In the genomic region with DNA sequence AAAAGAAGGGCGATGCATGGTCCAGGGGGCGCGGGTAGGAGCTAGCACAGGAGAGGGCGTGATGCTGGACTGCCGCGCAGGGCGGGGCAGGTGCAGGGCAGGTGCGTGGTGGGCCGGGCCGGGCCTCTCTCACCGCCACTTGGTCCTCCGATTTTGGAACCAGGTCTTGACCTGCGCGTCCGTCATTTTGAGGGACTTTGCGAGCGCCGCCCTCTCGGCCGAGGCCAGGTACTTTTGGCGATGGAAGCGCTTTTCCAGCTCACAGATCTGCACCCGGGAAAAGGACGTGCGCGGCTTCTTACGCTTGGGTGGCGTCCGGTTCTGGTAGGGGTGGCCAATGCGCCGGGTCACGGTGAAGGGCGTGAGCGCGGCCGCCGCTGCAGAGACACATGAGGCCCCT, we compare ENCODE assay signal across 9 mouse cellular contexts. TPM values are rescaled to one million over a fixed set of nuclear protein-coding genes. Genes with fewer than 3 reads are reported as not detected.
DNase-seq lines count a peak whose midpoint lies in the region; ATAC-seq and TF ChIP-seq lines count a peak whose summit lies in the region.
"Had no signal": no experiment of that assay in that cellular context is flagged by ENCODE, and none has a peak within 500 bp of the region (broad histone marks: within the 10 kb centered on the region; RNA-seq: fewer than 3 reads in every experiment).

No protein-coding gene starts in this region.

- H3K27ac ChIP-seq in kidney, embryonic 14.5 days (ENCODE audit: low read depth, low read length): no peak overlapping the region
- no peak overlapping the region for H3K27ac ChIP-seq in kidney, adult 2 months (ENCODE audit: insufficient read depth, low read depth, low read length)
- no peak overlapping the region for H3K27ac ChIP-seq in embryonic facial prominence, embryonic 10.5 days (replicated peaks)
- no peak overlapping the region for H3K27ac ChIP-seq in limb, embryonic 14.5 days (replicated peaks; ENCODE audit: low read depth, low read length)
- no peak overlapping the region for H3K27ac ChIP-seq in liver, embryonic 11.5 days (ENCODE audit: low read depth, low read length)

- peak overlapping the region; percentile 45; the same call in 1 of the 2 replicates for H3K4me2 ChIP-seq in kidney, embryonic 14.5 days (replicated peaks; ENCODE audit: low read depth, low read length)
- H3K4me2 ChIP-seq in limb, embryonic 14.5 days (replicated peaks; ENCODE audit: low read depth, low read length, severe bottlenecking): no peak overlapping the region; the same call in 1 of the 2 replicates
- H3K4me2 ChIP-seq in liver, embryonic 11.5 days: no peak overlapping the region

- H3K27me3 ChIP-seq in kidney, embryonic 14.5 days (ENCODE audit: control insufficient read depth, insufficient read depth, low read length): peaks cover 97% of the 10 kb centered on the region
- peaks cover 30% of the 10 kb centered on the region for H3K27me3 ChIP-seq in kidney, adult 2 months (replicated peaks; ENCODE audit: control insufficient read depth, insufficient read depth, low read length)
- peaks cover 100% of the 10 kb centered on the region for H3K27me3 ChIP-seq in embryonic facial prominence, embryonic 10.5 days (replicated peaks; ENCODE audit: low read depth, poor library complexity, severe bottlenecking)
- peaks cover 97% of the 10 kb centered on the region for H3K27me3 ChIP-seq in limb, embryonic 14.5 days (ENCODE audit: control insufficient read depth, insufficient read depth, low read length)
- peaks cover 100% of the 10 kb centered on the region for H3K27me3 ChIP-seq in liver, embryonic 11.5 days (replicated peaks; ENCODE audit: control insufficient read depth, insufficient read depth, low read length)

- H3K36me3 ChIP-seq in kidney, embryonic 14.5 days (ENCODE audit: control insufficient read depth, insufficient read depth, low read length): no peaks in the 10 kb centered on the region
- no peaks in the 10 kb centered on the region for H3K36me3 ChIP-seq in kidney, adult 2 months (ENCODE audit: control insufficient read depth, insufficient read depth, low read length)
- H3K36me3 ChIP-seq in embryonic facial prominence, embryonic 10.5 days (replicated peaks): no peaks in the 10 kb centered on the region
- no peaks in the 10 kb centered on the region for H3K36me3 ChIP-seq in limb, embryonic 14.5 days (ENCODE audit: control insufficient read depth, insufficient read depth, low read length)
- H3K36me3 ChIP-seq in liver, embryonic 11.5 days (ENCODE audit: control insufficient read depth, insufficient read depth, low read length): no peaks in the 10 kb centered on the region

- H3K4me3 ChIP-seq in kidney, embryonic 14.5 days (ENCODE audit: low read length): peak overlapping the region; percentile 35
- no peak overlapping the region for H3K4me3 ChIP-seq in kidney, adult 2 months (ENCODE audit: insufficient read depth, low read depth, low read length)
- peak overlapping the region; percentile 52 for H3K4me3 ChIP-seq in embryonic facial prominence, embryonic 10.5 days
- peak overlapping the region; percentile 33; the same call in 1 of the 2 replicates for H3K4me3 ChIP-seq in limb, embryonic 14.5 days (replicated peaks; ENCODE audit: low read length)
- H3K4me3 ChIP-seq in liver, embryonic 11.5 days (ENCODE audit: low read depth, low read length): no peak overlapping the region; the same call in 1 of the 2 replicates

- TF ChIP-seq POLR2A in kidney, adult 2 months (IDR thresholded peaks at IDR 0.05; ENCODE audit: low read depth, low read length): no peak
- no peak for TF ChIP-seq POLR2A in limb, embryonic 14.5 days (IDR thresholded peaks at IDR 0.05; ENCODE audit: borderline replicate concordance, extremely low read depth, insufficient read depth, insufficient read length)

- TF ChIP-seq CTCF in kidney, adult 2 months (conservative IDR thresholded peaks at IDR 0.05; ENCODE audit: insufficient read depth, insufficient read length, low read depth, low read length): no peak

- H3K4me1 ChIP-seq in kidney, embryonic 14.5 days (ENCODE audit: control insufficient read depth, insufficient read depth, low read length): peaks cover 31% of the 10 kb centered on the region
- no peaks in the 10 kb centered on the region for H3K4me1 ChIP-seq in kidney, adult 2 months (ENCODE audit: control insufficient read depth, insufficient read depth, low read length)
- H3K4me1 ChIP-seq in embryonic facial prominence, embryonic 10.5 days: peaks cover 52% of the 10 kb centered on the region
- peaks cover 19% of the 10 kb centered on the region for H3K4me1 ChIP-seq in limb, embryonic 14.5 days (ENCODE audit: control insufficient read depth, insufficient read depth, low read length)
- peaks cover 16% of the 10 kb centered on the region; the same call in 1 of the 2 replicates for H3K4me1 ChIP-seq in liver, embryonic 11.5 days (replicated peaks; ENCODE audit: control insufficient read depth, insufficient read depth, low read length)

- peaks cover 4% of the 10 kb centered on the region; the same call in 1 of the 2 replicates for H3K9me3 ChIP-seq in kidney, embryonic 14.5 days (ENCODE audit: control insufficient read depth, low read length)
- H3K9me3 ChIP-seq in embryonic facial prominence, embryonic 10.5 days: peaks cover 5% of the 10 kb centered on the region
- peaks cover 4% of the 10 kb centered on the region; the same call in 1 of the 2 replicates for H3K9me3 ChIP-seq in limb, embryonic 14.5 days (ENCODE audit: control insufficient read depth, low read length)
- no peaks in the 10 kb centered on the region for H3K9me3 ChIP-seq in liver, embryonic 11.5 days (ENCODE audit: control insufficient read depth, low read length)

- no peak overlapping the region for H3K9ac ChIP-seq in kidney, embryonic 14.5 days (ENCODE audit: low read depth, low read length)
- H3K9ac ChIP-seq in limb, embryonic 14.5 days (ENCODE audit: low read depth, low read length, severe bottlenecking): no peak overlapping the region
- H3K9ac ChIP-seq in liver, embryonic 11.5 days (ENCODE audit: low read depth, low read length): no peak overlapping the region

- under 1% methylated on average over 36 of the region's 37 CpGs for WGBS in kidney, embryonic 14.5 days
- 3% methylated on average over 37 of the region's 37 CpGs for WGBS in kidney, adult 2 months
- 2% methylated on average over 37 of the region's 37 CpGs for WGBS in embryonic facial prominence, embryonic 10.5 days
- 2% methylated on average over 28 of the region's 37 CpGs for WGBS in limb, embryonic 14.5 days
- 6% methylated on average over 37 of the region's 37 CpGs for WGBS in liver, embryonic 11.5 days

- DNase-seq in kidney, adult 2 months: no peak
- DNase-seq in brain, adult 2 months (ENCODE audit: low read depth, low spot score): peak; percentile 57
- peak; percentile 55 for DNase-seq in embryonic facial prominence, embryonic 10.5 days (ENCODE audit: low spot score)
- no peak for DNase-seq in limb, embryonic 14.5 days (ENCODE audit: low spot score)
- DNase-seq in gastrocnemius, adult 8-10 months (ENCODE audit: low spot score in 2 of 2): no peak
- DNase-seq in liver, embryonic 11.5 days (ENCODE audit: low spot score): no peak

- peak; percentile 5; the same call in 1 of the 2 replicates for ATAC-seq in kidney, embryonic 14.5 days (ENCODE audit: low FRiP score, low TSS enrichment)
- no peak for ATAC-seq in limb, embryonic 14.5 days (ENCODE audit: low FRiP score, low read depth)
- no peak for ATAC-seq in erythroblast, adult 5-6 weeks (replicated peaks; ENCODE audit: low FRiP score, poor library complexity, severe bottlenecking)
- ATAC-seq in liver, embryonic 11.5 days (replicated peaks; ENCODE audit: low FRiP score): no peak; the same call in 1 of the 2 replicates

RNA-seq across cellular contexts. Expression of a gene that starts 1.1 kb away (rescaled TPM):
- polyA plus RNA-seq in kidney, embryonic 14.5 days (2014; fragmentation: Nextera tagmentation; extraction: Ambion mirVana): 0.13 TPM in 1 of 2 replicates, not detected in the other
- polyA plus RNA-seq in kidney, adult 2 months (2012; rRNA removed): not detected in 2 replicates
- polyA plus RNA-seq in embryonic facial prominence, embryonic 10.5 days (2016; fragmentation: Nextera tagmentation; extraction: Ambion mirVana): 5.0 TPM in 2 replicates
- 0.08 and 0.09 TPM in 2 replicates for polyA plus RNA-seq in limb, embryonic 14.5 days (2012; rRNA removed)
- not detected in 2 replicates for polyA plus RNA-seq in limb, embryonic 14.5 days (2014; fragmentation: Nextera tagmentation; extraction: Ambion mirVana)
- not detected in 2 replicates for total RNA-seq in erythroblast, adult 5-6 weeks (2015; ENCODE audit: low replicate concordance)
- not detected in 2 replicates for total RNA-seq in erythroblast, adult 5-6 weeks (2017; ENCODE audit: low replicate concordance)
- total RNA-seq in gastrocnemius, adult 8-10 months (2022): not detected
- polyA plus RNA-seq in liver, embryonic 11.5 days (2014; fragmentation: Nextera tagmentation; extraction: Ambion mirVana): not detected in 2 replicates
- total RNA-seq: layer of hippocampus, postnatal 14 days had no signal

RNA-seq across cellular contexts. Expression of a gene that starts 39.3 kb away (rescaled TPM):
- 1,562 and 1,907 TPM in 2 replicates for polyA plus RNA-seq in kidney, embryonic 14.5 days (2014; fragmentation: Nextera tagmentation; extraction: Ambion mirVana)
- polyA plus RNA-seq in kidney, adult 2 months (2012; rRNA removed): 77.9 and 98.2 TPM in 2 replicates
- 1,564 and 1,604 TPM in 2 replicates for polyA plus RNA-seq in embryonic facial prominence, embryonic 10.5 days (2016; fragmentation: Nextera tagmentation; extraction: Ambion mirVana)
- polyA plus RNA-seq in limb, embryonic 14.5 days (2012; rRNA removed): 633 and 1,234 TPM in 2 replicates
- polyA plus RNA-seq in limb, embryonic 14.5 days (2014; fragmentation: Nextera tagmentation; extraction: Ambion mirVana): 1,104 and 1,131 TPM in 2 replicates
- 384 and 435 TPM in 2 replicates for total RNA-seq in erythroblast, adult 5-6 weeks (2015; ENCODE audit: low replicate concordance)
- total RNA-seq in erythroblast, adult 5-6 weeks (2017; ENCODE audit: low replicate concordance): 473 and 516 TPM in 2 replicates
- 100 to 1,000 TPM; 118 to 161 (median 130) TPM for total RNA-seq in gastrocnemius, adult 8-10 months (2022)
- 1,827 and 1,921 TPM in 2 replicates for polyA plus RNA-seq in liver, embryonic 11.5 days (2014; fragmentation: Nextera tagmentation; extraction: Ambion mirVana)

RNA-seq across cellular contexts. Expression of a gene that starts 55.1 kb away (rescaled TPM):
- 3.0 and 4.0 TPM in 2 replicates for polyA plus RNA-seq in kidney, embryonic 14.5 days (2014; fragmentation: Nextera tagmentation; extraction: Ambion mirVana)
- polyA plus RNA-seq in kidney, adult 2 months (2012; rRNA removed): 0.50 and 0.52 TPM in 2 replicates
- 2.8 and 3.4 TPM in 2 replicates for polyA plus RNA-seq in embryonic facial prominence, embryonic 10.5 days (2016; fragmentation: Nextera tagmentation; extraction: Ambion mirVana)
- polyA plus RNA-seq in limb, embryonic 14.5 days (2012; rRNA removed): 15.8 and 18.5 TPM in 2 replicates
- polyA plus RNA-seq in limb, embryonic 14.5 days (2014; fragmentation: Nextera tagmentation; extraction: Ambion mirVana): 24.0 and 24.5 TPM in 2 replicates
- total RNA-seq in erythroblast, adult 5-6 weeks (2015; ENCODE audit: low replicate concordance): not detected in 2 replicates
- not detected in 2 replicates for total RNA-seq in erythroblast, adult 5-6 weeks (2017; ENCODE audit: low replicate concordance)
- 1 to 10 TPM in 2 of 4 experiments, under 1 TPM in 2; 0.54 to 2.1 (median 0.94) TPM for total RNA-seq in gastrocnemius, adult 8-10 months (2022)
- 0.56 and 0.90 TPM in 2 replicates for polyA plus RNA-seq in liver, embryonic 11.5 days (2014; fragmentation: Nextera tagmentation; extraction: Ambion mirVana)

Comparison
In these comparisons a context has a peak if more than half of its experiments do, and no peak if none do; other contexts are left out.
1. H3K4me3 ChIP-seq: peak in kidney, embryonic 14.5 days (single experiment), embryonic facial prominence, embryonic 10.5 days (single experiment) and limb, embryonic 14.5 days (single experiment); none in kidney, adult 2 months (single experiment) and liver, embryonic 11.5 days (single experiment).
2. DNase-seq: peak in brain, adult 2 months (single experiment) and embryonic facial prominence, embryonic 10.5 days (single experiment); none in kidney, adult 2 months (single experiment), limb, embryonic 14.5 days (single experiment), gastrocnemius, adult 8-10 months (0 of 2) and liver, embryonic 11.5 days (single experiment).